Mouse (Mus musculus): ENCODE results near the gene Depdc1a. TPM values are rescaled to one million over a fixed set of nuclear protein-coding genes. Genes with fewer than 3 reads are reported as not detected.
"Not testable (repeated sequence)": the region's sequence is repeated elsewhere in the genome, so short reads cannot be mapped to it uniquely, and the experiment has no call there.

Depdc1a gene
- under 1 TPM; 0.24 to 0.55 TPM for total RNA-seq (2021)
- long read RNA-seq, experiment 1 = 0 reads
- long read RNA-seq, experiment 2 = 0 reads

DNA sequence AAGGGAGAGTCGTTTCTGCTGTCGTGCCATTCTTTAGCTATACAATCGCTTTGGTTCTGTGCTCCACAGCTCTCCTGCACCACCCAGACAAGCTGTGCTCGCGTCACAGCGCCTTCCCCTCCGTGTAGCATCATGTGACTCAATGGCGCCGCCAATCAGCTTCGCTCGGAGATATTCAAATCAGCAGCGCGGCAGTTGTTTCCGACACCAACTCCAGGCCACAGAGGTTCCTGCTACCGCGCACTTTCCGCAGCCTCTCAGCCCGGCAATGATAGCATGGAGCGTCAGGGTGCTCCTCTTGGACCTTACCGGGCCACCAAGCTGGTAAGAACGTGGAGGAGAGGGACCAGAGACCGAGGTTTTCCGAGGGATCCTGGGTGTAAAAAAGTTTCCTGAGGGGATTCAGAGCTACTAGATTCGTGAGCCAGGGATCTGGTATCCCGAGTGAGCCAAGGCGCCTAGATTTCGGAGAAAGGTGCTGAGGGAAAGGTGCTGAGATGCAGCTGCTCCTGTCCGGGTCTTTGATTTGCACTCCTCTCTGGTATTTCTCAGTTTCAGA lies at the start of gene Depdc1a:
Depdc1a (plus strand) TSS at position 191 of the 559 bp plus-strand sequence.
- peak; percentile 91 to 92 for DNase-seq (ENCODE audit: low spot score in 2 of 2)
- intact Hi-C loops (cut with DNase I) = no loop called here

DNA sequence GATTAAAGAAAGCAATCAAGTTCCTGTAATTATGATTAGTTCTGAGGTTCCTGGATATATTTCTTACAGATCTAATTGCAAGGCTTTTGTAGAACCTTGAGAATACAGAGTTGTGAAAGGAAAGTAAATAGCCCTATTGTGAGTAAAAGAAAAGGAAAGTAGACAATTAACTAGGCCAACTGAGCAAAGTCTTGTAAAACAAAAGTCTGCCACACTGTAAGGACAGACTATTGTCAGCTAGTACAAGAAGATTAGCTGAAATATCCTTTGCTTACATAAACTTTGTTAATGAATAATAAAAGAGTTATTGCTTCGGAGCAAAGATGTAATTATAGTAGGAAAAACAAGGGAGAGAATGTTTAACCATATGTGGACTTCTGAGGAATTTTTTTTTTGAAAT lies 25.2 kb upstream of the Depdc1a start:
- intact Hi-C loops (cut with DNase I) = no loop called here
- no peak for DNase-seq (ENCODE audit: low spot score in 2 of 2)

DNA sequence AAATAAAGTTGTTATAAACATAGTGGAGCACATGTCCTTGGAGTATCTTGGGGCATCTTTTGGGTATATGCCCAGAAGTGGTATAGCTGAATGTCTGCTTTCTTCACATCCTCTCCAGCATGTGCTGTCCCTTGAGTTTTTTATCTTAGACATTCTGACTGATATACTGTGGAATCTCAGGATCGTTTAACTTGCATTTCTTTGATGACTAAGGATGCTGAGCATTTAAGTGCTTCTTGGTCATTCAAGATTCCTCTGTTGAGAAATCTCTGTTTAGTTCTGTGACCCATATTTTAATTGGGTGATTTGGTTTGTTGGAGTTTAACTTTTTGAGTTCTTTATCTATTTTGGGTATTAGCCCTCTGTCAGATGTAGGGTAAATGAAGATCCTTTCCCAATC lies 19.8 kb upstream of the Depdc1a start:
- intact Hi-C loops (cut with DNase I) = no loop called here
- DNase-seq (ENCODE audit: low spot score in 2 of 2) = no peak

DNA sequence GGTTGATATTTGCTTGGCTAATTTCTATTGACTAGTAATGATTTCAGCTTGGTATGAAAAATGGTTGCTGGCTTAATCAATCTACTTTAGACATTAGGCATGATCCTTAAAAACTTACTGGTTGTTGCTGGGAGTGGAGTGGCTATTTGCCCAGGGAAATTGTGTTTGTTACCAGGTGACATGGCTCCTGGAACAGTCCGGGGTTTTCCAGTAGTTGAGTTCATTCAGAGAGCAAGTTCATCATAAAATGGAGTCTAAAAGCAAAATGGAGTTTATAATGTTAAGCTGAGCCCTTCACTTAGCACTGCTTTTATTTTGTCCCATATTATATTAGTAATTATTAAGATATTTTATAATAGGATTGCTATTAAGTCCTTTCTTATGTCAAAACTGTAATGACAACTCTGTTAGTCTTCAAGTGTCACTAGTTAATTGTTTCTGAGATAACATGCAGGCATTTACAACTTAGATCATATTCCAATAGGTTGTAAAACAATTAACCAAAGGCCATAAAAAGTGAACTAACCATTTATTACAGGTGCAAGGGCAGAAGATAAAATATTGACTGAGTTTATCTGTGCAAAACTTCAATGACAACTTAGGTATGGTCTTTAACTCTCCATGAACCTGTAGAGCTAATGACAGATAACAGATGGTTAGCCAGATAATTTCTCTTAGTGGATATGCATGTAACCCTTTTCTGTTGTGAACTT lies 17.8 kb upstream of the Depdc1a start:
- no peak for DNase-seq (ENCODE audit: low spot score in 2 of 2)
- intact Hi-C loops (cut with DNase I) = no loop called here

DNA sequence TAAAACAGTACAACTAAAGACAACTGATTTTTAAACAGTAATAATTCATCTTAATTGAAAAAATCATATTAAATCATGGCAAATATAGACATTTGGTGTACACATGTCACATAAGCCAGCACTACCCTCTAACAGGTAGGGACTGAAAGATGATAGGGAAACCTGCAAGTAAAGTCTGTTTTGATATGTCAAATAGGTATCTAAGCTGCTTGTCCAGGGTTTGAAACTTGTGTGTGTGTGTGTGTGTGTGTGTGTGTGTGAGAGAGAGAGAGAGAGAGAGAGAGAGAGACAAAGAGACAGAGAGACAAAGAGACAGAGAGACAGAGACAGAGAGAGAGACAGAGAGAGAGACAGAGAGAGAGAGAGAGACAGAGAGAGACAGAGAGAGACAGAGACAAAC lies 524 bp upstream of the Depdc1a start:
- DNase-seq (ENCODE audit: low spot score in 2 of 2); intact Hi-C loops (cut with DNase I): not testable (repeated sequence)

DNA sequence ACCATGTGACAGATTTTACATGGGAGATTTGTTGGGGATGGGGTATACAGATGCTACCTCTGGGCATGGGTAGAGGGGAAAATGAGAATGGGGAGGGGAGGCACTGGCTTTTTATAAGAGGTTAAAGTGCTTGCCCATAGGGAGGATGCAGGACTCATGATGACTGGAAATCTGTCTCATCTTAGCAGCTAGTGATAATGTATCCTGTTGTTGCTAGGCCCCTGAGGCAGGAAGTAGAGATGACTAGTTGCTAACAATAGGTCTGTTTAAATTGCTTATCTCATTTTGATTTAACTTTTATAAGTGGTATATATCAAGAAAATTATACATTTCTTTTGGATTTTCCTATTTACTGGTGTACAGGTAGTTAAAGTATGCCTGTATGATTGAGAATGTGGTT lies 13.7 kb downstream of the Depdc1a start:
- no peak for DNase-seq (ENCODE audit: low spot score in 2 of 2)
- intact Hi-C loops (cut with DNase I) = no loop called here

DNA sequence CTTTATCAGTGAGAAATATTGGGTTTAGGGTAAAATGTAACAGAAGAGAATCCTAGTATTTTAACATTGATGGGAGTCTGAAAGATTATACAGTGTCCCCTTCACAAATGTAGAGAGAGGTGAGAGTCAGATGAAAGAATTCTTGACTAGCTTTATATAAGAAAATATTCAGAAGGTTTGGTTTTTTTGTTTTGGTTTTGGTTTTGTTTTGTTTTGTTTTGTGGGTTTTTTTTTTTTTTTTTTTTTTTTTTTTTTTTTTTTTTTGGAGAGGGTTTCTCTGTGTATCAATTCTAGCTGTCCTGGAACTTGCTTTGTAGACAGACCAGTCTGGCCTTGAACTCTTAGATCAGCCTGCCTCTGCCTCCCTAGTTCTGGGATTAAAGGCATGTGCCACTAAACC lies 33.3 kb downstream of the Depdc1a start:
- DNase-seq (ENCODE audit: low spot score in 2 of 2) = no peak
- intact Hi-C loops (cut with DNase I) = no loop called here

DNA sequence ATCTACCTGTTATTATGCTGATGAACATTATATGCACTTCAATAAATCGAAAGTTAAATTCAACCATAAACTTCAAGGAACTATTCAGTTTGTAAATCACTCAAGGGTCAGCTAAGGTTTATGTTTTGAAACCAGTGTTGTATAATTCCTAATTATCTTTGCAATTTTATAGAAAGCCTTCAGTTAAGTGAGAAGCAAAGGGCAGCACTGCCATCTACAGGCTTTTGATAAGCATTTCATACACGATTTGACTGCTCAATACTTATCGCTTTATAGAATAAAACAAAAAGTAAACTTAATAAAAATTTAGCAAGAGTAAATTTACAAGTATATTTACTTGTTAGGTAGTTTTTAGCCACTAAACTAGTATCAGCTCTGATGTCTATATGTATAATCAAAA lies 53.1 kb downstream of the Depdc1a start:
- intact Hi-C loops (cut with DNase I) = loop anchor here (10.0 kb wide), 1 partner anchor 1984 kb away; the partner anchor contains the start of gene Ptger3
- peak; percentile 29 to 59 for DNase-seq (ENCODE audit: low spot score in 2 of 2)

DNA sequence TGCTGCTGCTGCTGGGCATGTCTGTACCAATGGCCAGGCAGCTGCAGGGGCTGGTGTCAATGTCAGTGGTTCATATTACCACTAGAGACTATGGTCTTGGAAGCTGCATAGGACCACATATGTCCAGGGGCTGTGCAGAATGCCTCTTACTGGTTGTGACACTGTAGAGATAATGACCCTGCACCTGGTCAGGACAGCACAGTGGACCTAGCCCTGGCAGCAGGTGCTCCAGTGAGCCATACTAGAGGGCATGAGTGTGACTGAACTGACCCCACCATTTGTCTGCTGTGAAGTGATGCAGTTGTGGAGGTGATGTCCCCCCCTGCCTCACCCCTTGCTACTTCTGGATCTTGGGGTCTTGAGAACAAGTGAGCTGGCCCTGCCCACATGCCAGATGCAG lies 55.0 kb downstream of the Depdc1a start:
- no peak for DNase-seq (ENCODE audit: low spot score in 2 of 2)
- intact Hi-C loops (cut with DNase I) = no loop called here

Other genes starting within 250 kb of the Depdc1a start
- gene Rpe65, start 103.7 kb downstream of the Depdc1a start, total RNA-seq (2021) = not detected